Mouse (Mus musculus) limb, embryonic 10.5 days (tissue): ENCODE measurements around the gene 4930404H24Rik. TPM values are rescaled to one million over a fixed set of nuclear protein-coding genes. Genes with fewer than 3 reads are reported as not detected.

ENCODE experiments used
- DNase-seq: peaks from one replicate; pipeline ENCODE4 v3.0.0-alpha.2; 2017; ENCODE audit warnings: low spot score
- H3K27ac ChIP-seq: fragments of 300-500 bp; sonication (generic); 2 replicates; pipeline ENCODE4 v1.5.1; 2016; ENCODE audit warnings: mild to moderate bottlenecking
- H3K27me3 ChIP-seq: fragments of 300-500 bp; sonication (generic); 2 replicates; pipeline ENCODE4 v1.6.1; 2016; ENCODE audit warnings: low read depth, mild to moderate bottlenecking; ENCODE audit not compliant: poor library complexity, severe bottlenecking
- H3K36me3 ChIP-seq: fragments of 300-500 bp; sonication (generic); 2 replicates; pipeline ENCODE4 v1.6.1; 2016; ENCODE audit warnings: mild to moderate bottlenecking, moderate library complexity
- H3K4me1 ChIP-seq: fragments of 300-500 bp; sonication (generic); 2 replicates; pipeline ENCODE4 v1.6.1; 2016
- H3K4me3 ChIP-seq: fragments of 300-500 bp; sonication (generic); 2 replicates; pipeline ENCODE4 v1.5.1; 2016; ENCODE audit warnings: mild to moderate bottlenecking, moderate library complexity
- H3K9me3 ChIP-seq: fragments of 300-500 bp; sonication (generic); replicated peaks from 2 replicates; pipeline ENCODE4 v1.6.1; 2016; ENCODE audit warnings: mild to moderate bottlenecking
- WGBS: fragments of 180-500 bp; shearing (Covaris S2); methylation state at CpG from one replicate; pipeline ENCODE4 v1.1.7; 2016; 5-methylcytosine and 5-hydroxymethylcytosine counted together
- polyA plus RNA-seq: library from polyadenylated mRNA; unstranded; fragments of >200 nt; fragmentation: Nextera tagmentation; extraction: Ambion mirVana; gene quantifications from 2 replicates; pipeline ENCODE4 v1.2.1, GENCODE M21; 2016

Gene 4930404H24Rik
- polyA plus RNA-seq, 1 experiment from 2014 or later: not detected

- Histone ChIP-seq H3K4me3 (no peak overlapping the region), H3K9me3 (no peaks in the 10 kb centered on the region), H3K27ac (peak overlapping the region; percentile 82), H3K36me3 (no peaks in the 10 kb centered on the region), H3K4me1 (peaks cover 59% of the 10 kb centered on the region), H3K27me3 (no peaks in the 10 kb centered on the region)
- no peak for DNase-seq
- WGBS: 4% methylated on average over 4 of the region's 4 CpGs
These were observed 35.1 kb upstream of the 4930404H24Rik start for GRCm38 (mm10) chr2:153457467-153457866.

- H3K9me3 ChIP-seq: no peaks in the 10 kb centered on the region
- no peak for DNase-seq
- H3K4me3 ChIP-seq: no peak overlapping the region
- 26% methylated on average over 3 of the region's 3 CpGs for WGBS
- H3K27ac ChIP-seq: peak overlapping the region; percentile 82
- H3K36me3 ChIP-seq: no peaks in the 10 kb centered on the region
- no peaks in the 10 kb centered on the region for H3K27me3 ChIP-seq
- H3K4me1 ChIP-seq: peaks cover 59% of the 10 kb centered on the region
These were observed 34.6 kb upstream of the 4930404H24Rik start for GRCm38 (mm10) chr2:153458022-153458441.

- H3K4me1 ChIP-seq: peaks cover 16% of the 10 kb centered on the region
- H3K27me3 ChIP-seq: no peaks in the 10 kb centered on the region
- H3K4me3 ChIP-seq: no peak overlapping the region
- H3K36me3 ChIP-seq: no peaks in the 10 kb centered on the region
- 72% methylated on average over 3 of the region's 3 CpGs for WGBS
- H3K9me3 ChIP-seq: no peaks in the 10 kb centered on the region
- no peak for DNase-seq
- no peak overlapping the region for H3K27ac ChIP-seq
These were observed 29.3 kb upstream of the 4930404H24Rik start for GRCm38 (mm10) chr2:153463257-153463656.

- Histone ChIP-seq H3K4me3 (no peak overlapping the region), H3K36me3 (no peaks in the 10 kb centered on the region), H3K4me1 (peaks cover 28% of the 10 kb centered on the region), H3K9me3 (no peaks in the 10 kb centered on the region), H3K27me3 (no peaks in the 10 kb centered on the region), H3K27ac (no peak overlapping the region)
- 94% methylated on average over 1 of the region's 1 CpGs for WGBS
- DNase-seq: no peak
These were observed 25.2 kb upstream of the 4930404H24Rik start for GRCm38 (mm10) chr2:153467372-153467771.

GRCm38 (mm10) chr2:153469317-153469716, 23.3 kb upstream of the 4930404H24Rik start:
- no peak overlapping the region for H3K4me3 ChIP-seq
- H3K27ac ChIP-seq: peak overlapping the region; percentile 81
- DNase-seq: no peak
- no peaks in the 10 kb centered on the region for H3K9me3 ChIP-seq
- H3K36me3 ChIP-seq: no peaks in the 10 kb centered on the region
- H3K4me1 ChIP-seq: peaks cover 30% of the 10 kb centered on the region
- no peaks in the 10 kb centered on the region for H3K27me3 ChIP-seq
- WGBS: 41% methylated on average over 2 of the region's 2 CpGs

GRCm38 (mm10) chr2:153469764-153470163, 22.8 kb upstream of the 4930404H24Rik start:
- Histone ChIP-seq H3K36me3 (no peaks in the 10 kb centered on the region), H3K27me3 (no peaks in the 10 kb centered on the region), H3K4me3 (no peak overlapping the region), H3K9me3 (no peaks in the 10 kb centered on the region), H3K27ac (peak overlapping the region; percentile 81), H3K4me1 (peaks cover 34% of the 10 kb centered on the region)
- no peak for DNase-seq
- 52% methylated on average over 4 of the region's 4 CpGs for WGBS

GRCm38 (mm10) chr2:153470983-153471382, 21.6 kb upstream of the 4930404H24Rik start:
- Histone ChIP-seq H3K27me3 (no peaks in the 10 kb centered on the region), H3K36me3 (no peaks in the 10 kb centered on the region), H3K9me3 (no peaks in the 10 kb centered on the region), H3K27ac (peak overlapping the region; percentile 81; the same call in 1 of the 2 replicates), H3K4me3 (no peak overlapping the region), H3K4me1 (peaks cover 46% of the 10 kb centered on the region)
- 33% methylated on average over 3 of the region's 3 CpGs for WGBS
- no peak for DNase-seq

- no peak for DNase-seq
These were observed 17.2 kb upstream of the 4930404H24Rik start for GRCm38 (mm10) chr2:153475114-153476112.

GRCm38 (mm10) chr2:153478583-153478982, 14.0 kb upstream of the 4930404H24Rik start:
- Histone ChIP-seq H3K9me3 (no peaks in the 10 kb centered on the region), H3K27ac (peak overlapping the region; percentile 50; the same call in 1 of the 2 replicates), H3K4me1 (peaks cover 58% of the 10 kb centered on the region), H3K36me3 (no peaks in the 10 kb centered on the region), H3K4me3 (no peak overlapping the region), H3K27me3 (peaks cover 26% of the 10 kb centered on the region)
- peak; percentile 80 for DNase-seq
- WGBS: 10% methylated on average over 4 of the region's 4 CpGs

More at GRCm38 (mm10) chr2:153475114-153476112, 17.2 kb upstream of the 4930404H24Rik start:
- Histone ChIP-seq H3K4me1 (peaks cover 51% of the 10 kb centered on the region), H3K4me3 (no peak overlapping the region), H3K27ac (peak overlapping the region; percentile 83), H3K36me3 (no peaks in the 10 kb centered on the region), H3K9me3 (no peaks in the 10 kb centered on the region), H3K27me3 (no peaks in the 10 kb centered on the region)
- WGBS: 68% methylated on average over 4 of the region's 4 CpGs

- Histone ChIP-seq H3K27me3 (peaks cover 35% of the 10 kb centered on the region), H3K9me3 (no peaks in the 10 kb centered on the region), H3K4me3 (no peak overlapping the region), H3K4me1 (peaks cover 63% of the 10 kb centered on the region), H3K36me3 (no peaks in the 10 kb centered on the region), H3K27ac (0 out of 2 replicates have a peak overlapping the region, but pooled peaks have one; percentile 4)
- DNase-seq: no peak
- 93% methylated on average over 1 of the region's 1 CpGs for WGBS
These were observed 13.1 kb upstream of the 4930404H24Rik start for GRCm38 (mm10) chr2:153479486-153479885.

- 69% methylated on average over 7 of the region's 7 CpGs for WGBS
- Histone ChIP-seq H3K9me3 (no peaks in the 10 kb centered on the region), H3K36me3 (no peaks in the 10 kb centered on the region), H3K27ac (0 out of 2 replicates have a peak overlapping the region, but pooled peaks have one; percentile 20), H3K4me3 (no peak overlapping the region), H3K4me1 (peaks cover 45% of the 10 kb centered on the region), H3K27me3 (peaks cover 44% of the 10 kb centered on the region)
- no peak for DNase-seq
These were observed 11.3 kb upstream of the 4930404H24Rik start for GRCm38 (mm10) chr2:153481108-153481860.

GRCm38 (mm10) chr2:153481861-153482120, 10.8 kb upstream of the 4930404H24Rik start:
- Histone ChIP-seq H3K9me3 (no peaks in the 10 kb centered on the region), H3K4me3 (no peak overlapping the region), H3K36me3 (no peaks in the 10 kb centered on the region), H3K4me1 (peaks cover 40% of the 10 kb centered on the region), H3K27me3 (peaks cover 44% of the 10 kb centered on the region), H3K27ac (0 out of 2 replicates have a peak overlapping the region, but pooled peaks have one; percentile 20)
- DNase-seq: no peak
- 70% methylated on average over 2 of the region's 2 CpGs for WGBS
